Mouse (Mus musculus): Measurements from ENCODE around the gene Magel2. TPM values are rescaled to one million over a fixed set of nuclear protein-coding genes. Genes with fewer than 3 reads are reported as not detected.

The Magel2 gene
- polyA plus RNA-seq, 1 experiment: 0.23 TPM

GRCm38 (mm10) chr7:62419493-62420360 lies 42.9 kb downstream of the Magel2 start, which contains the start of gene Mkrn3:
Gene Mkrn3 (minus strand): TSS chr7:62420139.
- Histone ChIP-seq H3K27me3 (ENCODE audit: control insufficient read depth, insufficient read depth, low read length) (no peaks in the 10 kb centered on the region), H3K36me3 (ENCODE audit: control insufficient read depth, insufficient read depth, low read length) (no peaks in the 10 kb centered on the region), H3K4me3 (ENCODE audit: control insufficient read depth, insufficient read depth, low read length) (peak within 1 kb of the TSS; percentile 39), H3K27ac (ENCODE audit: control insufficient read depth, insufficient read depth, low read length) (no peak within 1 kb of the TSS), H3K4me1 (replicated peaks; ENCODE audit: control insufficient read depth, insufficient read depth, low read length) (0 out of 2 replicates have a peak, but pooled peaks cover 3% of the 10 kb centered on the region)
- DNase-seq: peak; percentile 2
- TF ChIP-seq POLR2A (IDR thresholded peaks at IDR 0.05; ENCODE audit: control insufficient read depth, extremely low read depth, insufficient read depth, low read length, poor library complexity) (no peak), CTCF (IDR thresholded peaks at IDR 0.05; ENCODE audit: borderline replicate concordance, control insufficient read depth, extremely low read depth, insufficient read depth, low read length, poor library complexity) (no peak)
- WGBS: 21% methylated on average over 49 of the region's 49 CpGs

DNA sequence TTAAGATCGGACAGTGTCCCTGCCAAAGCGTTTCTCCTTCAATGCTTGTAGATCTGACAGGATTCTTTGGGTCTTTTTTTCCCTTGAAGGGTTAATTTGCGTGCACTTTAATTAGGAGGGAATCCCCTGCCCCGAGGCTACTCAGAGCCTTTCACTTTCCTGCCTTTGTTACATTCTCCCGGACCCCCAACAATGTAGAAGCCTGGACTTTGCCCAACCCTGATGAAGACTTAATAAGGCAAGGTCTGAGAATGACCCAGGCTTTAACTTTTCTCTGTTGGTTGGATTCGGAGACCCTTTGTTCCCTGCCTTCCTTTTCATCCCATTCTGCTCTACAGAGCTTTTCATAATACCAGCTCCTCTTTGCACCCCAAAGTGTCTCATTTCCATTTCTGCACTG lies 43.8 kb downstream of the Magel2 start:
- no peak for DNase-seq
- TF ChIP-seq POLR2A (IDR thresholded peaks at IDR 0.05; ENCODE audit: control insufficient read depth, extremely low read depth, insufficient read depth, low read length, poor library complexity) (no peak), CTCF (IDR thresholded peaks at IDR 0.05; ENCODE audit: borderline replicate concordance, control insufficient read depth, extremely low read depth, insufficient read depth, low read length, poor library complexity) (no peak)

GRCm38 (mm10) chr7:62423210-62423609 lies 46.4 kb downstream of the Magel2 start:
- H3K36me3 ChIP-seq (ENCODE audit: control insufficient read depth, insufficient read depth, low read length): no peaks in the 10 kb centered on the region
- 0 out of 2 replicates have a peak, but pooled peaks cover 3% of the 10 kb centered on the region for H3K4me1 ChIP-seq (replicated peaks; ENCODE audit: control insufficient read depth, insufficient read depth, low read length)
- no peaks in the 10 kb centered on the region for H3K27me3 ChIP-seq (ENCODE audit: control insufficient read depth, insufficient read depth, low read length)
- TF ChIP-seq POLR2A (IDR thresholded peaks at IDR 0.05; ENCODE audit: control insufficient read depth, extremely low read depth, insufficient read depth, low read length, poor library complexity) (no peak), CTCF (IDR thresholded peaks at IDR 0.05; ENCODE audit: borderline replicate concordance, control insufficient read depth, extremely low read depth, insufficient read depth, low read length, poor library complexity) (no peak)
- no peak overlapping the region for H3K27ac ChIP-seq (ENCODE audit: control insufficient read depth, insufficient read depth, low read length)
- no peak overlapping the region for H3K4me3 ChIP-seq (ENCODE audit: control insufficient read depth, insufficient read depth, low read length)
- no peak for DNase-seq
- WGBS: 56% methylated on average over 4 of the region's 4 CpGs

More for the DNA sequence above, 43.8 kb downstream of the Magel2 start:
- H3K4me1 ChIP-seq (replicated peaks; ENCODE audit: control insufficient read depth, insufficient read depth, low read length): 0 out of 2 replicates have a peak, but pooled peaks cover 3% of the 10 kb centered on the region
- H3K36me3 ChIP-seq (ENCODE audit: control insufficient read depth, insufficient read depth, low read length): no peaks in the 10 kb centered on the region
- no peaks in the 10 kb centered on the region for H3K27me3 ChIP-seq (ENCODE audit: control insufficient read depth, insufficient read depth, low read length)
- WGBS: 82% methylated on average over 6 of the region's 6 CpGs
- no peak overlapping the region for H3K27ac ChIP-seq (ENCODE audit: control insufficient read depth, insufficient read depth, low read length)
- H3K4me3 ChIP-seq (ENCODE audit: control insufficient read depth, insufficient read depth, low read length): no peak overlapping the region

DNA sequence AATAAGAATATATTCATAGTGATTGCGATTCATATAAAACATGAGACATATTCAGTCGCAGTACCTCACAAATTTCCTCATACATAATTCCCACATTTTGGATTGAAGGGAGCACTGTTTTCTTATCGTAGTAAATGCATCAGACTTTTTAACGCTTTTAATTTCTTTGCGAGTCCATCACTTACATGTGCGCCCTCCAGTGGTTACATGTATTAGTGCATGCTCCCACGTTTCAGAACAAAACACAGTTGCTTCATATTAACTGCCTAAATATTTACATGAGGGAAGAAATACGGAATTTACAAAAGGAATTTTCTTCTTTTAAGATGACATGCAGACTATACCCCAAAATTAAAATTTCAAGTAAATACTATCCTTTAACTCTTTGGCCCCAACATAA lies 51.5 kb downstream of the Magel2 start:
- Histone ChIP-seq H3K4me3 (ENCODE audit: control insufficient read depth, insufficient read depth, low read length) (no peak overlapping the region), H3K27me3 (ENCODE audit: control insufficient read depth, insufficient read depth, low read length) (no peaks in the 10 kb centered on the region), H3K36me3 (ENCODE audit: control insufficient read depth, insufficient read depth, low read length) (no peaks in the 10 kb centered on the region), H3K4me1 (replicated peaks; ENCODE audit: control insufficient read depth, insufficient read depth, low read length) (no peaks in the 10 kb centered on the region), H3K27ac (ENCODE audit: control insufficient read depth, insufficient read depth, low read length) (no peak overlapping the region)
- TF ChIP-seq POLR2A (IDR thresholded peaks at IDR 0.05; ENCODE audit: control insufficient read depth, extremely low read depth, insufficient read depth, low read length, poor library complexity): no peak
- TF ChIP-seq CTCF (IDR thresholded peaks at IDR 0.05; ENCODE audit: borderline replicate concordance, control insufficient read depth, extremely low read depth, insufficient read depth, low read length, poor library complexity): no peak
- 20% methylated on average over 8 of the region's 8 CpGs for WGBS
- DNase-seq: no peak

Other genes with a start within 250 kb of the Magel2 start
- 1.6 and 1.9 TPM in 2 replicates for gene Ndn, start 30.4 kb upstream of the Magel2 start, polyA plus RNA-seq (2012; rRNA removed)
- 0.24 and 0.36 TPM in 2 replicates for gene Mkrn3, start 43.1 kb downstream of the Magel2 start, polyA plus RNA-seq (2012; rRNA removed)
- 0.20 and 0.37 TPM in 2 replicates for gene Peg12, start 87.5 kb downstream of the Magel2 start, polyA plus RNA-seq (2012; rRNA removed)